Mouse (Mus musculus): ENCODE measurements around the gene Rad51b. TPM values are rescaled to one million over a fixed set of nuclear protein-coding genes. Genes with fewer than 3 reads are reported as not detected.

Rad51b gene
- polyA plus RNA-seq, 1 experiment from 2014 or later: 7.1 TPM

- no peaks in the 10 kb centered on the region for H3K36me3 ChIP-seq (replicated peaks)
- H3K4me1 ChIP-seq: peaks cover 50% of the 10 kb centered on the region
- H3K9me3 ChIP-seq: no peaks in the 10 kb centered on the region
- H3K27ac ChIP-seq: 0 out of 2 replicates have a peak overlapping the region, but pooled peaks have one; percentile 42
- no peak for DNase-seq (ENCODE audit: extremely low spot score, low spot score)
- 0 out of 2 replicates have a peak, but pooled peaks cover 6% of the 10 kb centered on the region for H3K27me3 ChIP-seq (ENCODE audit: poor library complexity, severe bottlenecking)
- H3K4me3 ChIP-seq: no peak overlapping the region
- 51% methylated on average over 4 of the region's 4 CpGs for WGBS
These were observed 301.4 kb downstream of the Rad51b start for GRCm38 (mm10) chr12:79598496-79598895.

GRCm38 (mm10) chr12:79598901-79599300, 301.8 kb downstream of the Rad51b start:
- WGBS: 68% methylated on average over 2 of the region's 2 CpGs
- Histone ChIP-seq H3K27ac (peak overlapping the region; percentile 42; the same call in 1 of the 2 replicates), H3K27me3 (ENCODE audit: poor library complexity, severe bottlenecking) (0 out of 2 replicates have a peak, but pooled peaks cover 6% of the 10 kb centered on the region), H3K9me3 (no peaks in the 10 kb centered on the region), H3K36me3 (replicated peaks) (no peaks in the 10 kb centered on the region), H3K4me1 (peaks cover 52% of the 10 kb centered on the region), H3K4me3 (no peak overlapping the region)
- DNase-seq (ENCODE audit: extremely low spot score, low spot score): no peak

- no peaks in the 10 kb centered on the region for H3K9me3 ChIP-seq
- 0 out of 2 replicates have a peak, but pooled peaks cover 6% of the 10 kb centered on the region for H3K27me3 ChIP-seq (ENCODE audit: poor library complexity, severe bottlenecking)
- 40% methylated on average over 11 of the region's 11 CpGs for WGBS
- no peak overlapping the region for H3K4me3 ChIP-seq
- H3K36me3 ChIP-seq (replicated peaks): no peaks in the 10 kb centered on the region
- peak overlapping the region; percentile 54 for H3K27ac ChIP-seq
- H3K4me1 ChIP-seq: peaks cover 53% of the 10 kb centered on the region
- peak; percentile 37 for DNase-seq (ENCODE audit: extremely low spot score, low spot score)
These were observed 303.2 kb downstream of the Rad51b start for GRCm38 (mm10) chr12:79600149-79600769.

- DNase-seq (ENCODE audit: extremely low spot score, low spot score): no peak
- H3K36me3 ChIP-seq (replicated peaks): no peaks in the 10 kb centered on the region
- no peak overlapping the region for H3K27ac ChIP-seq
- peaks cover 54% of the 10 kb centered on the region for H3K4me1 ChIP-seq
- H3K27me3 ChIP-seq (ENCODE audit: poor library complexity, severe bottlenecking): peaks cover 21% of the 10 kb centered on the region
- no peaks in the 10 kb centered on the region for H3K9me3 ChIP-seq
- 95% methylated on average over 3 of the region's 3 CpGs for WGBS
- H3K4me3 ChIP-seq: no peak overlapping the region
These were observed 305.6 kb downstream of the Rad51b start for GRCm38 (mm10) chr12:79602641-79603040.

GRCm38 (mm10) chr12:79604850-79605249, 307.8 kb downstream of the Rad51b start:
- Histone ChIP-seq H3K36me3 (replicated peaks) (no peaks in the 10 kb centered on the region), H3K27me3 (ENCODE audit: poor library complexity, severe bottlenecking) (peaks cover 31% of the 10 kb centered on the region), H3K4me3 (no peak overlapping the region), H3K4me1 (peaks cover 55% of the 10 kb centered on the region), H3K27ac (no peak overlapping the region), H3K9me3 (no peaks in the 10 kb centered on the region)
- whole genome bisulfite sequencing: 91% methylated on average over 2 of the region's 2 CpGs
- no peak for DNase-seq (ENCODE audit: extremely low spot score, low spot score)

- Histone ChIP-seq H3K36me3 (replicated peaks) (no peaks in the 10 kb centered on the region), H3K27me3 (ENCODE audit: poor library complexity, severe bottlenecking) (peaks cover 45% of the 10 kb centered on the region), H3K4me3 (no peak overlapping the region), H3K4me1 (peaks cover 55% of the 10 kb centered on the region), H3K27ac (no peak overlapping the region), H3K9me3 (no peaks in the 10 kb centered on the region)
- DNase-seq (ENCODE audit: extremely low spot score, low spot score): no peak
- WGBS: 91% methylated on average over 11 of the region's 11 CpGs
These were observed 309.1 kb downstream of the Rad51b start for GRCm38 (mm10) chr12:79606197-79606631.

- peak; percentile 64 for DNase-seq (ENCODE audit: extremely low spot score, low spot score)
- WGBS: 44% methylated on average over 8 of the region's 8 CpGs
- H3K36me3 ChIP-seq (replicated peaks): no peaks in the 10 kb centered on the region
- H3K4me1 ChIP-seq: peaks cover 64% of the 10 kb centered on the region
- peaks cover 46% of the 10 kb centered on the region for H3K27me3 ChIP-seq (ENCODE audit: poor library complexity, severe bottlenecking)
- H3K27ac ChIP-seq: peak overlapping the region; percentile 84
- H3K9me3 ChIP-seq: no peaks in the 10 kb centered on the region
- H3K4me3 ChIP-seq: no peak overlapping the region
These were observed 312.4 kb downstream of the Rad51b start for GRCm38 (mm10) chr12:79609399-79610010.

GRCm38 (mm10) chr12:79610511-79611103, 313.5 kb downstream of the Rad51b start:
- no peak for DNase-seq (ENCODE audit: extremely low spot score, low spot score)
- Histone ChIP-seq H3K4me3 (no peak overlapping the region), H3K9me3 (no peaks in the 10 kb centered on the region), H3K36me3 (replicated peaks) (no peaks in the 10 kb centered on the region), H3K4me1 (peaks cover 73% of the 10 kb centered on the region), H3K27ac (peak overlapping the region; percentile 84), H3K27me3 (ENCODE audit: poor library complexity, severe bottlenecking) (peaks cover 46% of the 10 kb centered on the region)
- WGBS: 82% methylated on average over 6 of the region's 6 CpGs

- peak overlapping the region; percentile 84 for H3K27ac ChIP-seq
These were observed 314.6 kb downstream of the Rad51b start for GRCm38 (mm10) chr12:79611665-79612064.

GRCm38 (mm10) chr12:79612334-79613060, 315.4 kb downstream of the Rad51b start:
- Histone ChIP-seq H3K36me3 (replicated peaks) (no peaks in the 10 kb centered on the region), H3K27ac (peak overlapping the region; percentile 84), H3K4me3 (no peak overlapping the region), H3K9me3 (no peaks in the 10 kb centered on the region), H3K27me3 (ENCODE audit: poor library complexity, severe bottlenecking) (peaks cover 32% of the 10 kb centered on the region), H3K4me1 (peaks cover 85% of the 10 kb centered on the region)
- WGBS: 56% methylated on average over 14 of the region's 14 CpGs
- DNase-seq (ENCODE audit: extremely low spot score, low spot score): peak; percentile 87

More at GRCm38 (mm10) chr12:79611665-79612064, 314.6 kb downstream of the Rad51b start:
- peaks cover 40% of the 10 kb centered on the region for H3K27me3 ChIP-seq (ENCODE audit: poor library complexity, severe bottlenecking)
- peaks cover 83% of the 10 kb centered on the region for H3K4me1 ChIP-seq
- H3K4me3 ChIP-seq: no peak overlapping the region
- H3K9me3 ChIP-seq: no peaks in the 10 kb centered on the region
- no peak for DNase-seq (ENCODE audit: extremely low spot score, low spot score)
- 92% methylated on average over 2 of the region's 2 CpGs for WGBS
- no peaks in the 10 kb centered on the region for H3K36me3 ChIP-seq (replicated peaks)

- Histone ChIP-seq H3K27me3 (ENCODE audit: poor library complexity, severe bottlenecking) (peaks cover 27% of the 10 kb centered on the region), H3K27ac (peak overlapping the region; percentile 84), H3K4me1 (peaks cover 78% of the 10 kb centered on the region), H3K36me3 (replicated peaks) (no peaks in the 10 kb centered on the region), H3K9me3 (no peaks in the 10 kb centered on the region), H3K4me3 (no peak overlapping the region)
- WGBS: 92% methylated on average over 8 of the region's 8 CpGs
- no peak for DNase-seq (ENCODE audit: extremely low spot score, low spot score)
These were observed 316.1 kb downstream of the Rad51b start for GRCm38 (mm10) chr12:79613061-79613788.

Measured in forebrain, embryonic 10.5 days (tissue).